Mouse (Mus musculus) olfactory bulb, adult 2 months (tissue): ENCODE data around the gene Szrd1. TPM values are rescaled to one million over a fixed set of nuclear protein-coding genes. Genes with fewer than 3 reads are reported as not detected.

Experiments
- H3K27ac ChIP-seq: fragments of 200-500 bp; 2 replicates; pipeline ENCODE4 v1.5.1; 2012; ENCODE audit warnings: low read depth, low read length; ENCODE audit not compliant: insufficient read depth
- H3K4me1 ChIP-seq: fragments of 200-500 bp; 2 replicates; pipeline ENCODE4 v1.6.1; 2012; ENCODE audit warnings: low read length; ENCODE audit not compliant: control insufficient read depth, insufficient read depth
- H3K4me3 ChIP-seq: fragments of 200-500 bp; 2 replicates; pipeline ENCODE4 v1.5.1; 2012; ENCODE audit warnings: mild to moderate bottlenecking, low read depth, low read length, moderate library complexity; ENCODE audit not compliant: insufficient read depth
- CTCF ChIP-seq: fragments of 200-500 bp; IDR thresholded peaks from 2 replicates; pipeline ENCODE4 v1.5.1; 2012; ENCODE audit warnings: low read depth, mild to moderate bottlenecking, low read length, moderate library complexity; ENCODE audit not compliant: insufficient read depth
- POLR2A ChIP-seq: fragments of 200-500 bp; IDR thresholded peaks from 2 replicates; pipeline ENCODE4 v1.6.1; 2012; ENCODE audit warnings: mild to moderate bottlenecking, low read depth, low read length, moderate library complexity; ENCODE audit not compliant: insufficient read depth
- WGBS: fragments of 180-500 bp; shearing (Covaris S2); methylation state at CpG from one replicate; pipeline ENCODE4 v1.1.7; 2018; 5-methylcytosine and 5-hydroxymethylcytosine counted together
- polyA plus RNA-seq: library from polyadenylated mRNA; stranded (reverse); fragments of >200 nt; gene quantifications from 2 replicates; pipeline ENCODE4 v1.2.4, GENCODE M21; 2012; ENCODE audit warnings: low replicate concordance; ENCODE audit not compliant: missing spikeins, insufficient read depth, insufficient read length

Gene Szrd1
- polyA plus RNA-seq, 1 experiment = not detected

DNA sequence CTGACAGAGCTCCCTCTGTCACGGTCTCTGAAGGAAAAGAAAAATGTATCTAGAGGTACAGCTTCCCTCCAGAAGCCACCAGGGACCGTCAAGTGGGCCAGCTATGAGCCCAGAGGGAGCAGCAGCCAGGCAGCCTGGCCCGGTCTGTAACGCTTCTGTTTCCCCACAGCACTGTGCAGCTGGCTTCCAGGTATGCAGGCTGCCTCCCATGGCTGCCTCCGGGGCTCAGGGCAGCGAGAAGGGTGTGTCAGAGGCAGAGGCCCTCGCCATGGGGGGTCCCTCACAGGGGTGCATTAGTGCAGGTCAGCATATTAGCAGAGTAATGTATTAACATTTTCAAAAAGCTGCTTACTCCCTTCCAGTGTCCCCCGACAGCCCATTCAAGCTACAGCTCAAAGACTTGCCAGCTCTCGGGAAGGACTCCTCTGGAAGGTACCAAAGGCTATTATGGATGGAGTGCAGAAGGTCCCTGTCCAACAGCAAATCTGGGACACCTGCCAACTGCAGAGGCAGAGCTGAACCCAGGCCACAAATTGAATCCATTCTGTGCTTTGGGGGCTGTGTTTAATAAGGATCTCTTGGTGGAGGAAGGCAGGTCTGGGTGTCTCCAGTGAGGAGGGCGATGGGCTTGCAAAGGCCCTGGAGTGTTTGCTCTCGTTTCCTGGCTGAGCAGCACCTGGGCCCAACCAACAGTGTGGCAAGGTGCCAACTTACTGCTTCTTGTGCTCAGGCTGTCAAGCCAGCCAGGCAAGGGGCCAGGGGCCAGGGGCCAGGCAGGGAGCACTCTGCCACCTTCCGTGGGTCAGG, 72.7 kb downstream of the Szrd1 start:
- H3K4me3 ChIP-seq = no peak overlapping the region
- H3K4me1 ChIP-seq = peaks cover 9% of the 10 kb centered on the region
- no peak overlapping the region for H3K27ac ChIP-seq
- no peak for TF ChIP-seq POLR2A
- TF ChIP-seq CTCF = no peak
- WGBS = 48% methylated on average over 12 of the region's 12 CpGs

DNA sequence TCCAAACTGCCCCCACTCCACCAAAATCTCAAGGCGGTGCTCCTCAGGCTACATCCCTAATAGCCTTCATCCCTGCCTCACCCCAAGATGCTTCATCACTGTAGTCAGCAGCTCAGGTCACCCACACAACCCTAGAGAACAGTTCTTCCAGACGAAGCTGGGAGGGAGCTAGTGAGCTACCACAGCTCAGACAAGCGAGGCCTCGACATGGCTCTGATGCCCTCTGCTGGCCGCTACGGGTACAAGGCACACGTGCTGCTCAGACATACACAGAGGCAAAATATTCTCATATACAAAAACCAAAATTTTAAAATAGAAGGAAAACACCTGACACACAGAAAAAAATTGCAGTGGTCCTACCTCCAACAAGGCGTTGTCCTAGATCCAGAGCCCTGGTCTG, 74.5 kb downstream of the Szrd1 start:
- 3% methylated on average over 8 of the region's 8 CpGs for WGBS
- no peak overlapping the region for H3K4me3 ChIP-seq
- peaks cover 12% of the 10 kb centered on the region for H3K4me1 ChIP-seq
- peak; percentile 95 for TF ChIP-seq CTCF
- no peak for TF ChIP-seq POLR2A
- peak overlapping the region; percentile 46 for H3K27ac ChIP-seq

DNA sequence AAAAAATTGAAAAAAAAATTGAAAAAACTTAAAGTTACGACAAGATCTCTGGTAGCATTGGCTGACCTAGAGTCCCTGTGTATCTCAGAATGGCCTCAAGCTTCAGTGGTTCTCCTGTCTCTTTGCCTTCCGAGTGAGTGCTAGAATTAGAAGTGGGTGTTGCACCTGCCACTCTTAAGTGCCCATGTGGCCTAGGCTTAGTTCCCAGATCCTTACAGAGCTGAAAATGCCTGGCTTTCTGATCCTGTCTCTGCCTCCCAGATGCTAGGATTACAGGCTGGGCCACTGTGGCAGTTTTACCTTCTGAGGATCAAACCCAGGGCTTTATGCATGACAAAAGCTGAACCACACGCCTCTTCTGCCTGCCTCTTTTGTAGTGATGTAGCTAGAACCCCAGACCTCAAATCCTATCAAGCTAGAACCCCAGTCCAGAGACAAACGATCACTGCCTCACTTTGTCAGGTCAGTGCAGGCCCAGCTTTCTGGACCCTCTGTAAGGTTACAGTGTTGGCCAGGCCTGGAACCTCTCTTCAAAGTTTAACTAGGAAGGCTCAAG, 75.4 kb downstream of the Szrd1 start:
- 73% methylated on average over 4 of the region's 4 CpGs for WGBS
- no peak overlapping the region for H3K27ac ChIP-seq
- H3K4me3 ChIP-seq = no peak overlapping the region
- H3K4me1 ChIP-seq = peaks cover 17% of the 10 kb centered on the region
- no peak for TF ChIP-seq POLR2A
- no peak for TF ChIP-seq CTCF

Other genes starting within 250 kb of the Szrd1 start
- gene Padi2, start 233.4 kb downstream of the Szrd1 start, polyA plus RNA-seq = not detected in 2 replicates
- not detected in 2 replicates for gene Sdhb, start 178.6 kb downstream of the Szrd1 start, polyA plus RNA-seq
- gene Atp13a2, start 152.9 kb downstream of the Szrd1 start, polyA plus RNA-seq = not detected in 2 replicates
- gene Mfap2, start 129.4 kb downstream of the Szrd1 start, polyA plus RNA-seq = not detected in 2 replicates
- not detected in 2 replicates for gene Crocc, start 79.2 kb downstream of the Szrd1 start, polyA plus RNA-seq
- not detected in 2 replicates for gene Necap2, start 61.4 kb downstream of the Szrd1 start, polyA plus RNA-seq
- not detected in 2 replicates for gene Spata21, start 51.4 kb downstream of the Szrd1 start, polyA plus RNA-seq
- gene Fbxo42, start 8.1 kb upstream of the Szrd1 start, polyA plus RNA-seq = 51.1 TPM in 1 of 2 replicates, not detected in the other
- gene Rsg1, start 74.2 kb upstream of the Szrd1 start, polyA plus RNA-seq = not detected in 2 replicates
- not detected in 2 replicates for gene Arhgef19, start 99.7 kb upstream of the Szrd1 start, polyA plus RNA-seq
- gene Epha2, start 161.5 kb upstream of the Szrd1 start, polyA plus RNA-seq = not detected in 2 replicates
- gene Fam131c, start 228.4 kb upstream of the Szrd1 start, polyA plus RNA-seq = not detected in 2 replicates